Mouse (Mus musculus): Measurements from ENCODE around the gene Myocos.
"Not testable (repeated sequence)": the region's sequence is repeated elsewhere in the genome, so short reads cannot be mapped to it uniquely, and the experiment has no call there.

DNA sequence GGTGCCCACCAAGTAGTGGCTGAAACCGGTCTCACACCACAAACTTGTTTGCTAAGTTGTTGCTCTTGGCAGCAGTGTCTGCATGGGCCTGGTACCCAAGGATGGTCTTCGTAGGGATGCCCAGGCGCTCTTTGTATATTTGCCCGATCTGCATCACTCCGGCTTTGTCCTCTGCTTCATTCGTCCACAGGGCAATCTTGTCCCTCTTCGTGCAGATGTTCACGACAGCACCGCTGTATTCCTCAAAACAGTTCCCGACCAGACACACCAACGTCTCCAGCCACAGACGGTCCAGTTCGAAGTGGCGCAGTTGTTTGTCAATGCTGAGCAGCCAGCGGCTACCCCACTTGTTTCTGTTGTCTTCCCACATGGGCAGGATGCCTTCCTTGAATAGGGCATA, 29.7 kb downstream of the Myocos start:
- TF ChIP-seq CTCF, EP300 (IDR thresholded peaks at IDR 0.05; ENCODE audit: low read depth): not testable (repeated sequence)

Measured in liver, embryonic 14.5 days (tissue).